Mouse (Mus musculus) small intestine, adult 2 months (tissue): Measurements from ENCODE around the gene Wdfy4. TPM values are rescaled to one million over a fixed set of nuclear protein-coding genes. Genes with fewer than 3 reads are reported as not detected.

Source experiments
- H3K27ac ChIP-seq: fragments of 200-500 bp; 2 replicates; pipeline ENCODE4 v1.5.1; 2012; ENCODE audit warnings: low read depth, low read length, control low read depth, inconsistent platforms; ENCODE audit not compliant: insufficient read depth
- H3K27me3 ChIP-seq: fragments of 200-500 bp; 2 replicates; pipeline ENCODE4 v1.6.1; 2012; ENCODE audit warnings: mild to moderate bottlenecking, moderate library complexity, low read length, inconsistent platforms; ENCODE audit not compliant: control insufficient read depth, insufficient read depth
- H3K36me3 ChIP-seq: fragments of 200-500 bp; 2 replicates; pipeline ENCODE4 v1.6.1; 2012; ENCODE audit warnings: mild to moderate bottlenecking, low read length, control low read depth, inconsistent platforms; ENCODE audit not compliant: control insufficient read depth, insufficient read depth
- H3K4me1 ChIP-seq: fragments of 200-500 bp; 2 replicates; pipeline ENCODE4 v1.6.1; 2012; ENCODE audit warnings: low read length, inconsistent platforms, mixed read lengths; ENCODE audit not compliant: control insufficient read depth, insufficient read depth, insufficient read length
- H3K4me3 ChIP-seq: fragments of 200-500 bp; 2 replicates; pipeline ENCODE4 v1.5.1; 2012; ENCODE audit warnings: low read depth, mild to moderate bottlenecking, control low read depth, inconsistent platforms, low read length, moderate library complexity
- CTCF ChIP-seq: fragments of 200-500 bp; IDR thresholded peaks from 2 replicates; pipeline ENCODE4 v1.5.1; 2012; ENCODE audit warnings: low read depth, mild to moderate bottlenecking, control low read depth, inconsistent platforms, low read length, moderate library complexity, mixed read lengths; ENCODE audit not compliant: insufficient replicate concordance, insufficient read length; ENCODE audit errors: extremely low read depth
- POLR2A ChIP-seq: fragments of 200-500 bp; IDR thresholded peaks from 2 replicates; pipeline ENCODE4 v1.6.1; 2012; ENCODE audit warnings: low read depth, mild to moderate bottlenecking, control low read depth, inconsistent platforms, low read length, moderate library complexity
- WGBS: fragments of 180-500 bp; shearing (Covaris S2); methylation state at CpG from one replicate; pipeline ENCODE4 v1.1.7; 2018; 5-methylcytosine and 5-hydroxymethylcytosine counted together
- polyA plus RNA-seq: library from polyadenylated mRNA; depleted of rRNA; stranded (reverse); fragments of >200 nt; gene quantifications from 2 replicates; pipeline ENCODE4 v1.2.3, GENCODE M21; 2012

Gene Wdfy4
- polyA plus RNA-seq, 1 experiment = 4.8 TPM

DNA sequence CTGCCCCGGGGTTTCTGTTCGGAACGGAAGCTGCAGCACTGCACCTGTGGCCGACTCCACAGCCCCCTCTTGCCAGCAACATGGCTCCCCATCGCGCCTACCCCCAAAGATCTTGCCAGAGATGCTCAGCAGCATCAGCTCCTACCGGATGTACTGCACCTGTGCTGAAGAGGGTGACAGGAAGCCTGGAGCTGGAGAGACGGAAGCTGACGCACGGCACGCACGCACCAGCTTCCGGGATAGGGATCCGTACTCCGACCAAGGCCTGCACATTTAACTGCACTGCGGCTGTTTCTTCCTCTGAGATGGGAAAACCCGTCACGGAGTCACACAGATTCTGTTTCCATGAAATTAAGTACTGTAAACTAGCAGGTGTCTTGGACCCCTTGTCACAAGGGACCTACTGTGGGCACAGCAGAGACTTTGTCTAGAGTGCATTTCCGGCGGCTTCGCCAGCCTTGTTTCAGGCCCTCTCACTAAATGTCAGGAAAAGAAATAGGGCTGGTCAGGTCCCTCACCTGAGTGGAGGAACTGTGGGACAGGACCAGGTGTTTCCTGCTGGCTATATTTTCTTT, 4.6 kb upstream of the Wdfy4 start:
- no peaks in the 10 kb centered on the region for H3K27me3 ChIP-seq
- no peak overlapping the region for H3K4me3 ChIP-seq
- H3K27ac ChIP-seq = 0 out of 2 replicates have a peak overlapping the region, but pooled peaks have one; percentile 1
- H3K36me3 ChIP-seq = no peaks in the 10 kb centered on the region
- no peaks in the 10 kb centered on the region for H3K4me1 ChIP-seq
- no peak for TF ChIP-seq POLR2A
- no peak for TF ChIP-seq CTCF
- WGBS = 90% methylated on average over 21 of the region's 21 CpGs

DNA sequence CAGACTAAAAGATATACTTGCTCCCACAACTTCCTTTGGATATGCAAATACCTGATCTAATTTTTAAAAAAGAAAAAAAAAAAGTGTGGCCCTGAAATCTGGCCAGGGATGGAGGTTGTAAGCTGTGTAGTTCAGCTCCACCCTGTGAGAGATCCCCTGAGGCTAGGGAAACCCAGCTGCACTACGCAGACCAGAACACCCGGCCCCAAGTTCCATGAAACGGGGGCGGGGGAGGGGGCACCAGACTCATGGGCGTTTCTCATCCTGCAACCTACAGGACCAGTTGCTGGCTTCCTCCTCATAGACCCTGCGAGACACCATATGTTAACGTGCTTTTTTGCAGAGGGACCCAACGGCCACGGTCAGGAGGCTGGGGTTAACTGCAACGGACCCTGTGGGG, 3.9 kb upstream of the Wdfy4 start:
- Histone ChIP-seq H3K4me3 (no peak overlapping the region), H3K36me3 (no peaks in the 10 kb centered on the region), H3K27ac (no peak overlapping the region), H3K27me3 (no peaks in the 10 kb centered on the region), H3K4me1 (no peaks in the 10 kb centered on the region)
- WGBS = 77% methylated on average over 10 of the region's 10 CpGs
- no peak for TF ChIP-seq POLR2A
- TF ChIP-seq CTCF = no peak

DNA sequence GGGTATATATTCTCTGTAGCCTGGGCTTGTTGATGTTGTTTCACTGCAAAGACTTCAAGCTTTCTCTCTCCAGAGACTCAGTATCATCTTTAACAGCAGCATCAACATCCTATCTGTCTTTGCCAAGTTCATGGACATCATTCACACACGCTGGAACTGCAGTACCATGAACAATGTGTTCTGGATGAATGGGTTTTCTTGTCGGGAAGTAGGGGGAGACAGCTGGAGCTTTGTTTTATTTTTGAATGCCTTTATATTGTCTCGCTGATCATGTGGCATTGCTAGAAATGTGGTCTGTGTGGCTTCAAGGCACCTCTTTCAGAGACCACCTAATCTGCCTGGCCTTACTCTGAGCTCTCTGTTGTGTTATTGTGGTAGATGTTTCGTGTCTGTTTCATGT, 1.9 kb upstream of the Wdfy4 start:
- WGBS = 65% methylated on average over 4 of the region's 4 CpGs

DNA sequence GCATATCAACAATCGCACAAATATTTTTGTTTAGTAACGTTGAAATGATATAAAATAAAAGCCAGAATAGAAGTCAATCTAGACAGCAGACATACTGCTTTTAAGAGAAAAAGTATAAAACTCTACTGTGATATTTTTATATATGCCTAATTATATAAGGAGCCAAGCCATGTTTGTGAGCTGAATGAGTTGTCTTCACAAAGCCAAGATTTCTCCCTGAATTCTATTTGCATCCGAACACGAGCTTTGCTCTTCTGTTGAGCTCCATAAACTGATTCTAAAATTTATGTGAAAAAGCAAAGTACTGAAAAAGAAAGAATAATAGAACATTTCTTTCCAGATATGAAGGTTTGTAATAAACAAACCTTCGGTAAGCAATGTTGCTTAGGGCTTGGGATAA, 5.2 kb downstream of the Wdfy4 start:
- no peak overlapping the region for H3K4me3 ChIP-seq
- H3K36me3 ChIP-seq = no peaks in the 10 kb centered on the region
- H3K27me3 ChIP-seq = no peaks in the 10 kb centered on the region
- no peak for TF ChIP-seq CTCF
- no peak for TF ChIP-seq POLR2A
- H3K27ac ChIP-seq = no peak overlapping the region
- 81% methylated on average over 5 of the region's 5 CpGs for WGBS
- no peaks in the 10 kb centered on the region for H3K4me1 ChIP-seq

More for the DNA sequence above, 1.9 kb upstream of the Wdfy4 start:
- no peak overlapping the region for H3K27ac ChIP-seq
- H3K4me3 ChIP-seq = no peak overlapping the region
- H3K4me1 ChIP-seq = no peaks in the 10 kb centered on the region
- TF ChIP-seq CTCF (no peak), POLR2A (no peak)
- H3K36me3 ChIP-seq = no peaks in the 10 kb centered on the region
- no peaks in the 10 kb centered on the region for H3K27me3 ChIP-seq

DNA sequence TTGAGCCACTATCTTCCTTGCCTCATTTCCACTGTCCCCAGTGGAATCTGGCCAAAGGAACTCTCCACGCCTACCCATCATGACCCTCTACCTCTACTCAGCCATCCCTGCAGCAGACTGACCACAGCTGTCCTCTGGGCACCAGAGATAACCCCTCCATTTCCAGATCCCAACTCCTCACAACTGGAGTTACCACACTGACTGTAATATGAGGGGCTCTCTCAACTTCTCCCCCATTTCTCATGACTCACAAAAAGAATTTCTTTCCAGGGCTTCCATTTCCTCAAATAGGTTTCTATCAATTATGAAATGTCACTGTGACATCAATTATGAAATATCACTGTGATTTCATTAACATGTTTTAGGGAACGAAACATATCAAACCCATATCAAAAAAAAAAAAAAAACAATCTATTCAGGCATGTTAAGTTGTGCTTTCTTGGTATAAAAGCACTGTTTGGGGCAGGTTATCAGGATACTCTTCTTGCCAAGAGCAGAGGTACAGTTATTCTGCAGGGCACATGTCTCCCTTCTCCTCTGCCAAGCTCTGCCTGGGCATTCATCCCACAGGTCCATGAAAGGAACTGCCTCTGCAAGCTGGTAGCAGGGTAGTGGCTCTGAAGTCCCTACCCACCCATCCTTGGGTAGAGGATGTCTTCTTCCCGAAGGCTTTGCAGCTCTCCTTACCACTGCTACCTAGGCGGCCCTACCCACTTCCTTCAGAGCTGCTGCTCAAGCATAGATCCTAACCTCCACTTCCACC, 10.1 kb downstream of the Wdfy4 start:
- no peak overlapping the region for H3K27ac ChIP-seq
- H3K27me3 ChIP-seq = no peaks in the 10 kb centered on the region
- TF ChIP-seq CTCF (no peak), POLR2A (no peak)
- WGBS = 59% methylated on average over 4 of the region's 4 CpGs
- H3K4me1 ChIP-seq = no peaks in the 10 kb centered on the region
- no peaks in the 10 kb centered on the region for H3K36me3 ChIP-seq
- H3K4me3 ChIP-seq = no peak overlapping the region

DNA sequence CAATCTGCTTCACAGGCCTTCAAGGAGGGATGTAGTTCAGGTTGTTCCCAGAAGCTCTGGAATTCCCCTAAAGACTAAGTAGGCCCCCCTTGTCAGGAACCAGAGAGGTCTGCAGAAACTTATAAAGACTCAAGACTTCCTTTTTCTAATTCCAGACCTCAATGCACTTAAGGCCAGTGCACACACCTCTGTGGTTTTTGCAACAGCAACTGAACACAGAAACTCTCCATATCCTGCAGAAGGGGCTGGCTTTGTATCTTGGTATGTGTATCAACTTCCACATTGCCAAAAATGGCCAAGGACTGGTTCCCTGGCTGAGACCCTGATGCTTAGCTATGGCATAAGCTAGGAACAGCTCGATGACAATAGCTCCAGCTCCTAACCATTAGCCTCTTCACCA, 13.4 kb downstream of the Wdfy4 start:
- H3K36me3 ChIP-seq = no peaks in the 10 kb centered on the region
- no peaks in the 10 kb centered on the region for H3K27me3 ChIP-seq
- 44% methylated on average over 1 of the region's 1 CpGs for WGBS
- no peak overlapping the region for H3K4me3 ChIP-seq
- no peaks in the 10 kb centered on the region for H3K4me1 ChIP-seq
- H3K27ac ChIP-seq = no peak overlapping the region
- no peak for TF ChIP-seq POLR2A
- TF ChIP-seq CTCF = no peak

DNA sequence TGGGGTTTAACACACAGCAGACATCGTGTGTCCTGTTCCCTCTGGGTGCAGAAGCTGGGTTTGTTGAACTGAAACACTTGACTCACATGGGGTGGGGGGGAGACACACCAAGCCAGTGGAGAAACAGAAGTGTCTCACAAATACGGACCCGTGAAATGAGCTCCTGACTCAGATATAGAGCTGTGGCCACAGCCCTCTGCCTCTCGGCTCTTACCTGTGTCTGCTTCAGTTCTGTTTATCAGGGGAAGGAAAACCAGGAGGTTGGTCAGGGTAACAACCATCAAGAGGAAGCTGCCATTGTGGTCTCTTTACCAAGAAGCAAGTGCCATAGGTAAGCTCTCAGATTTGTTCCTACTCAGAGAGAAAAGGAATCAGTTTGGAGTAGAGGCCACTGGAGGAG, 16.6 kb downstream of the Wdfy4 start:
- Histone ChIP-seq H3K36me3 (no peaks in the 10 kb centered on the region), H3K4me1 (no peaks in the 10 kb centered on the region), H3K27me3 (no peaks in the 10 kb centered on the region), H3K4me3 (no peak overlapping the region), H3K27ac (no peak overlapping the region)
- 79% methylated on average over 4 of the region's 4 CpGs for WGBS
- TF ChIP-seq POLR2A = no peak
- TF ChIP-seq CTCF = no peak

DNA sequence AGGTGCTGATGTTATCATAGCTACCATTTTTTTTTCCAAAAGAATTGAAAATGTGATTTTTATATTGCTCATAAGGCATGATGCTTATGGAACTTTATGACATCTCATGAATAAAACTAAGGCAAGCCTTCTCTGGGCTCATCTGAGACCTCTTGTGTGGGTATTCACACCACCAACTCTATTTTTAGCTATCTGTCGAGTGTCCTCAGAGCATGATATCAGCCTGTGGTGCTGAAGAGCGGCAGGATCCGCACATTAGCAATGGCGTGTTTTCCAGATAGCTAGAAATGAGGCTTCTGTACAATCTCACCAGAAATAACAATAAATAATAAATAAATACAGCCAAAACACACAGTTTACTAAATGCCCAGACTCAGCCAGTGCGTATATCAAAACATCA, 23.1 kb downstream of the Wdfy4 start:
- Histone ChIP-seq H3K4me3 (no peak overlapping the region), H3K4me1 (no peaks in the 10 kb centered on the region), H3K27ac (no peak overlapping the region), H3K36me3 (no peaks in the 10 kb centered on the region), H3K27me3 (no peaks in the 10 kb centered on the region)
- WGBS = 83% methylated on average over 5 of the region's 5 CpGs
- no peak for TF ChIP-seq CTCF
- no peak for TF ChIP-seq POLR2A
